Mouse (Mus musculus): ENCODE data around the gene Stn1. TPM values are rescaled to one million over a fixed set of nuclear protein-coding genes. Genes with fewer than 3 reads are reported as not detected.

The Stn1 gene
- polyA plus RNA-seq, 1 experiment from 2014 or later = 44.2 TPM

DNA sequence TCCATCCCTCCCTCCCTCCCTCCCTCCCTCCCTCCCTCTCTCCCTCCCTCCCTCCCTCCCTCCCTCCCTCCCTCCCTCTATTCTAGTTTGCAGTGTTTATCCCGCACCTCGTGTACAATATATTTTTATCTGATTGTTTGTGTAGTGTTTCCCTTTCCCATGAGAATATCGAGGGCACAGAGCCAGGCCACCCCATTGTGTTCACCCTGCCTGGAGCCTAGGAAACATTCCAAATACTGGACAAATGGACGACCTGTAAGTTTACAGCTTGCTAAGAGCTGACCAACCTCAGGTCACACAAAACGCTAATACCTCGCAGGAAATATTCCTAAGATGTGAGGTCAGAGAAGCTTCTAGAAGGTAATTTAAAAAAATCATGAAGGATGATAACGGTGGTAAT lies 85.1 kb downstream of the Stn1 start:
- Histone ChIP-seq H3K27ac (no peak overlapping the region), H3K4me3 (no peak overlapping the region), H3K9me3 (replicated peaks) (no peaks in the 10 kb centered on the region), H3K4me2 (replicated peaks) (no peak overlapping the region), H3K27me3 (peaks cover 2% of the 10 kb centered on the region; the same call in 1 of the 2 replicates), H3K36me3 (no peaks in the 10 kb centered on the region), H3K4me1 (peaks cover 58% of the 10 kb centered on the region), H3K9ac (no peak overlapping the region)
- 90% methylated on average over 5 of the region's 7 CpGs for WGBS
- no peak for ATAC-seq (ENCODE audit: low FRiP score)

DNA sequence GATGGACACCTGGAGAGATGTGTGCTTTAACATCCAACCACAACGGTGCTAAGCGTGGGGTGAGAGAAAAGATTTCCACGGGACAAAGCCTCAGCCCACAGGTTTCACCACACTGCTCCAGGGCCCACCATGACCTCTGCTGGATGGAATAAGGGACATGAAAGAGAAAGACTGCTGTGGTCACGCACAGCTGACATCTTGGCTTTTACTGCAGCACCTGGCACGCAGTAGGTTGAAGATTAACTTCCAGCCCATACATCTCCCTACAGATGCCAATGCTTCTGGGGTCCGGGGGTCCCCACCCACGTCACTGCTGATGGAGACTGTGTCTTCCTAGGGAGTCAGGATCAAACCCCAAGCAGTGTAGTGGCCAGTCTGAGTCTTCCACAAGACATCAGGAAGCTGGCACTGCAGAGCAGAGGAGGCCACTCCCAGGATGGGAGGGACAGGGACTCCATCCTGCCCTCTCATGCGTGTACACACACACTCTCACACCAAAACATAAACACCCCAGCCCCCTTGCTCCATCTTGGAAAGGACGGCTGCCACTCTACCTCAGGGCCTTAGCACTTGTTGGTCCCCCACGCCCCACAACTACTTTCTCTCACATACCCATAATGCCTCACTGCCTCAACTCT lies 85.7 kb downstream of the Stn1 start:
- Histone ChIP-seq H3K36me3 (no peaks in the 10 kb centered on the region), H3K9ac (no peak overlapping the region), H3K27me3 (peaks cover 2% of the 10 kb centered on the region; the same call in 1 of the 2 replicates), H3K4me2 (replicated peaks) (no peak overlapping the region), H3K27ac (no peak overlapping the region), H3K4me3 (no peak overlapping the region), H3K4me1 (peaks cover 60% of the 10 kb centered on the region), H3K9me3 (replicated peaks) (no peaks in the 10 kb centered on the region)
- no peak for ATAC-seq (ENCODE audit: low FRiP score)
- WGBS = 75% methylated on average over 10 of the region's 10 CpGs

Other genes with a start within 250 kb of the Stn1 start
- 3.9 and 5.4 TPM in 2 replicates for gene Sh3pxd2a, start 73.1 kb downstream of the Stn1 start, polyA plus RNA-seq (2016; fragmentation: Nextera tagmentation; extraction: Ambion mirVana)
- gene Slk, start 42.2 kb upstream of the Stn1 start, polyA plus RNA-seq (2016; fragmentation: Nextera tagmentation; extraction: Ambion mirVana) = 9.1 and 10.7 TPM in 2 replicates
- gene Col17a1, start 154.6 kb upstream of the Stn1 start, polyA plus RNA-seq (2016; fragmentation: Nextera tagmentation; extraction: Ambion mirVana) = 0.66 and 1.2 TPM in 2 replicates
- 249 and 263 TPM in 2 replicates for gene Sfr1, start 194.2 kb upstream of the Stn1 start, polyA plus RNA-seq (2016; fragmentation: Nextera tagmentation; extraction: Ambion mirVana)

Measured in hindbrain, embryonic 12.5 days (tissue).